Mouse (Mus musculus) left cerebral cortex, adult 9 months (tissue): ENCODE measurements at regions not wholly inside any gene's neighbourhood (a gene's known extent, or its start where the extent isn't known, plus 50 kb on each side); places are given as distances from the start of the nearest gene placed in this dataset.

Experiments
- DNase-seq, 2 experiments: peaks; one replicate each; pipeline ENCODE4 v3.0.0; 2022; ENCODE audit warnings: low spot score in 2 of 2

- no peak for DNase-seq
Observed at GRCm38 (mm10) chr1:77568081-77568480, 53.2 kb upstream of the Epha4 start.

DNA sequence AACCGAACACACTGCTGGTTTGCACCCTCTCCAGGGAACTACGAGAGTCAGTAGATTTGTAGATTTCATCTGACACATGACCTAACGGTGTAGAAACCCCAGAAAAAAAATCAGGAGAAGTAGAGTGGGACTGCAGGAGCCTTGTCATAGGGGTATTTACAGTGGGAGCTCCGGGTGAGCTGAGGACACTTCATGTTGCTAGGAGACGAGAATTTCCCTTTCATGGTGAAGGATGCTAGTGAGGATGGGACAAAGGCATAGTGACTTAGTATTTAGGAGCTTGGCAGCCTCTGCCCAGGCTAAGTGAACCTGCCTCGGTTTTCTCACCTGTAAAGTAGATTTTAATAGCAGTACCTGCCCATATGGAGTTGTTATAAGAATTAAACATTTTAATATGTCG, 52.8 kb upstream of the Epha4 start:
- no peak for DNase-seq
